Mouse (Mus musculus): Measurements from ENCODE around the gene Fry. TPM values are rescaled to one million over a fixed set of nuclear protein-coding genes. Genes with fewer than 3 reads are reported as not detected.
A peak's percentile ranks its signal among the peaks of the same experiment; 100 is the strongest.

Fry gene
- total RNA-seq, 2 experiments from 2014 or later, result 59.8 to 70.0 TPM

DNA sequence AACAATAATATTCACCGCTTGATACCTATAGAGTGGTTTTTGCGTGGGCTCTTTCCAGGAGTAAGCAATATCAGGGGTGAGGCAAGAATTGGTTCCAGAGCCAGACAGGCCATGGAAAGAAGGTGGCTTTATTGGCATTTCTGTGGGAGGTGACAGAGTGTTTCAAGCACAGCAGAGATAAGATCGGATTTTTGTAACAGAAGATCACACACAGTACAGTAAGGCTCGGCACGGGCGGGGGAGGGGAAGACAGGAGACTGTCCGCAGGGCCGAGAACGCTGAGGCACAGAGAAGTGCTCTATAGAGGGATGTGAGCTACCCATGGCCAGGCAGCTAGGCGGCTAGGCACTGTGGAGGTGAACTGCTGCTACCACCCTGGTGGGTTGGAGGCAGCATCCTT is 53.1 kb downstream of the Fry start:
- DNase-seq (ENCODE audit: low spot score), result no peak

DNA sequence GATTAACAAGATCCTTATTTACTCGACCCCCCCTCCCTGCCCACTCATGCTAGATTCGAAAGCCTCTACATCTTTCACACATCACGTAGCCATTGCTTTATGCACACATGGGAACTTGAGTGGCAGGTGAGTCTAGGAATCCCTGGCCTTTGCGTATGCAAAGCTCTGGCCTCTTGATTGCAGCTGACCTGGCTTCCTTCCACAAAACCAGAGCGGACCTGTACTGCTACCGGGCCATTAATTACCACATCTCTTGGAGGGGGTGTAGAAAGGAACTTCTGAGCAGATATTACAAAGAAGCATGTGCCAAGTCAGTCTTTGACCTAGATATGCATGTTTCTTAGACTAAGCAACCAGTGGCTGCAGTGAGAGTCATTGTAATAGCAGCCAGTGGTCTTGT is 55.4 kb downstream of the Fry start:
- no peak for DNase-seq (ENCODE audit: low spot score)

DNA sequence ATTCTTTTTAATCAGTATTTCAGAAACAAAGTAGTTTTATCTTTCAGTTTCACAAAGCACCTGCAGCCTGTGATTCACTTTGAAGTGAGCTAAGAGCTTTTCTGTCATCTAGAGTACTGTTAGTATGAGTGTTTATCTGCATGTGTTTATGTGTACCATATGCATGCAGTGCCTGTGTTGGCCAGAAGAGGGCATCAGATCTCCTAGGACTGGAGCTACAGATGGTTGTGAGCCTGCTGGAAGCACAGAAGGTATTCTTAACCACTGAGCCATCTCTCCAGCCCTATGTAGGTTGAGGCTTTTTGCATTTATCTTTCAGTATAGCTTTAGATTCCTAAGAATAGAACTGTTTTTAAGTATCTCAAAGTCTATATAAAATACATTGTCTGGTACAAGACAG is 56.5 kb downstream of the Fry start:
- DNase-seq (ENCODE audit: low spot score), result no peak

DNA sequence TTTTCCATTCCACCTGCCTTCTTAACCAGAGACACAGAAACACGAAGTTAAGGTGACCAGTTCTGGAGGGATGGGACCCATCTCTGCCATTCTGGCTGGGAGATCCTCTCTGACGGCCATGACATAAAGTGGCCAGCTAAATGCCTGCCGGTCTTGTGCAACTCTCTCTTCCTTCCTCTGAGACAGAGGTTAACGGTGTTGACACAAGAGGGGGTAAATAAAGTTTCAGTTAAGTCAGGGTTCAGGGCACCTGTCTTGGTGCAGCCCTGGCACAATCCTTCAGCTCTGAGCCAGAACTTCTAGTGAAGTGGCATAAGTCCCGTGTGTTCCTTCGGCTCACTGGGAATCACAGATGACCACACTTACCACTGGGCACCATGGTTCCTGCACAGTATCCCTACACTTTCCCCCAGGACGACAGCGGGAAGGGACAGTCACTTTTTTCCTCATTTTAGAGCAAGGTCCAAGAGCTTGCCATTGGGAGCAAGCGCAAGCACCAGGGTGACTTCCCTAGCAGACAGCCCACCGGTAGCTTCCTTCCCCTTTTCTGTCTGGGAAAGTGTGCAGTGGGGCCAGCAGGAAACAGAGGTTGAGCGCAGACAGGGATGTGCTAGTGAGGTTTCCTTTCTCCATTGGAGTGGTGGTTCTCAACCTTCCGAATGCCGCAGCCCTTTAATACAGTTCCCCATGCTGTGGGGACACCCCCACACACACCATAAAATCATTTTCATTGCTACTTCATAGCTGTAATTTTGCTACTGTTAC is 58.0 kb downstream of the Fry start:
- DNase-seq (ENCODE audit: low spot score), result no peak

DNA sequence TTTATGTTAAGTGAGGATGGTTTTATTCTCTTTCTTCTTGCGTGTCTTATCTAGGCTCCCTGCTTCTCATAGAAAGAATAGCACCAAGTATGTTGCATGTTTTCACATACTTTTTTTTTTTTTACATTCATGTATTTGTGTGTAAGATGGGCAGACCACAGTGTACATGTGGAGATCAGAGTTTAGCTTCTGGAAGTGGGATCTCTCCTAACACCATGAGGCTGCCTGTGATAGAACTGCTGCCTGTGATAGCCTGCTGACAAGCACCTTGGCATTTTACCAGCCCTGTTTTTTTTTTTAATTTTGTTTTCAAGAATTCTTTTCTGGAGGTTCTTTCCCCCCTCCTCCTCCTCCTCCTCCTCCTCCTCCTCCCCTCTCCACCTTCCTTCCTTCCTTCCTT is 59.3 kb downstream of the Fry start:
- DNase-seq (ENCODE audit: low spot score), result no peak

DNA sequence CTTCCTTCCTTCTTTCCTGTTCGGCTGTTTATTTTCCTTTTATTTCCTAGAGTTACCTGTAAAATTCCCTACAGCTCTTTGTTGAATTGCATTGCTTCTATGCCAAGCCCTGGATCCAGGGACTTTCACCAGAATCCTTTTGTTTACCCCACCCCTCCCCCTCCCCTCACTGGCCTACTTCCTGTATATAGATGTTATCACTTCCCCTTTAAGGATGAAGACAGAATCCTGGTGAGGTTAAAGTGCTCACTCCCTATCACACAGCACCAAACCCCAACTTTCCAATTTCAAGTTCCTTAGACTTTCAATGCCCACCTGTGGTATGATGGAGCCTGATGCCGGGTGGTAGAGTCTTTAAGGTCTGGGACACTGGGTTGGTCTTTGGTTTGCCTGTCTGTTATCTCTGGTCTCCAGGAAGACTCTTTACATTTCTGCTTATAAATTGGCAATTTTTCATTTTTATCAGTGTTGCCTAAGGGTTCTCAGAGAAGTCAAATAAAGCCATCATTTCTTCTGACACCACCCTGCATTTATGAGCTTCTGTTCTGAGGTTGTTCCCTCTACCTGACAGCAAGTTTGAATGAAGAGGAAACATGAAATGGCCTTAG is 59.9 kb downstream of the Fry start:
- no peak for DNase-seq (ENCODE audit: low spot score)

DNA sequence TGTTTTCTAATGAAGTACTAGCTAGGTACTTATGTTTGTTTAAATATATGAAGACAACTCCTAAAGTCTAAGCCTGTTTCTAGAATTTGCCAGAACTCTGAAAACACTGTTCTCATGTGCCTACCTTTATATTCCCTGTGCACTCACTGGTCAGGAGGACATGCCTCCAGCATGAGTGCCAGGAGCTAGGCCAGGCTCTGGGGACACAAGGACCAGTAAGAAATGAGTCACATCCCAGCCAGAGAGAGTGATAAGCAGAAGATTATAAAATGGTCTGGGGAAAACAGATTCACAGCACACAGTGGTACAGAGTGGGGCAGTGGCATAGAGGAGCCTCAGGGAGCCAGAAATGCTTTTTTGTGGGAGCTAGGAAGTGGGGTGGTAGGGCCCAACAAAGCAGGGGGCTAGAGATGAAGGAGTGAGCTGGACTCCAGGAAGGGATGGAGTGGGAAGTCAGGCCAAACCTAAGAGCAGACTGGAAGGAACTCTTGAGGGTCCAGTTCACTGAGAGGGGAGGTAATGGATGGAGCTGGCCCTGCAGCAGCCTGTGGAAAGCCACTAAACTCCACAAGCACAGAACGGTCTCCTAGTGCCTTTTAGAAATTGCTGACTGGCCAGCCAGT is 62.7 kb downstream of the Fry start:
- no peak for DNase-seq (ENCODE audit: low spot score)

DNA sequence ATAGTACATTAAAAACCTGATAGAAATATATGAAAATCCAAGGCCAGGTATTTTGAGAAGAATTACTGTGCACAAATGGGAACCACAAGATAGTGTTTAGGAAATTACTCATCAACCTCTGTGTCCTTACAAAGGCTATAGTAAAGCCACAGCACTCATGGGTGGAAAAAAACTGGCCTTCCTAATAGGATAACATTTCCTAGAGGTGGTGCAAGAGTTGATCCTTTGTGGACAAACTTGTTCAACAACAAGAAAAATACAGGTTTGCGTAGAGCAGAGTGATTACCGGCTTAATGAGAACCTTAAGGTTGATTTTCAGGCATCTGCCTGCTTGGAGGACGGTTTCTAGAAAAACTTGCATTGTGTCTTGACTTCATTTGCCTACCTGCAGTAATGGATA is 66.5 kb downstream of the Fry start:
- DNase-seq (ENCODE audit: low spot score), result no peak

DNA sequence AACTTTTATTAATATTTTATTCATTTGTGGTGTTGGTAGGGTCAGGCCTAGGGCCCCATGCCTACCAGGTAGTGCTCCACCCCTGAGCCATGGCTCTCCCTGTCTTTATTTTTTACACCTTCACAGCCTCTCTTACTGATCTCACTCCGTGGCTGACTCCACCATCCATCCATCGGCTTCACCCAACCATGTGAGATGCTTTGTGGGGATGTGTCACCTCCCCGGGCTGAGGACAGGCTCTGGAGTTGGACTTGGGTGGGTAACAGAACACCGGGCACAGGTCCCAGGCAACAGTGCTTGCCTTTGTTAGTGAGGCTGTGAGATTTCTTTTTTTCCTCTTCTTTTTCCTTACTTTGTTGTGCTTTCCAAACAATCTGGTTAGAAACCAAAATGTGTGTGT is 67.7 kb downstream of the Fry start:
- no peak for DNase-seq (ENCODE audit: low spot score)

DNA sequence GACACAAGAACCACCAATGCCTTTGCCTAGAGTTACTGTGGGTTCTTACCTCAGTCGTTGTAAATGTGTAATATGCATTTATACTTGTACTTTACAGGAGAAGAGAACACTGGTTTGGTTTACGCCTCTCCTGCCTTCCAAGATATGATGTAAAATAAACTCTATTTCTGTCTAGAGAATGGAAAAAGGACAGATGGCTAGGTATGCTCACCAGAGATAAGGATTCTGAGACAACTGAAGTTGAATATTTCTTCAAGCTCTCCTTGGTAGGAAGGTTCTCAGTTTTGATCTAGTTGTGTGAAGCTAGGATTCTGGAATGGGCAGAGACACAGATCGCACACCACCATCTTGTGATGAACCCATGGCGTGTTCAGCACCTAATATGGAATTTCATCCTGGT is 68.2 kb downstream of the Fry start:
- DNase-seq (ENCODE audit: low spot score), result no peak

DNA sequence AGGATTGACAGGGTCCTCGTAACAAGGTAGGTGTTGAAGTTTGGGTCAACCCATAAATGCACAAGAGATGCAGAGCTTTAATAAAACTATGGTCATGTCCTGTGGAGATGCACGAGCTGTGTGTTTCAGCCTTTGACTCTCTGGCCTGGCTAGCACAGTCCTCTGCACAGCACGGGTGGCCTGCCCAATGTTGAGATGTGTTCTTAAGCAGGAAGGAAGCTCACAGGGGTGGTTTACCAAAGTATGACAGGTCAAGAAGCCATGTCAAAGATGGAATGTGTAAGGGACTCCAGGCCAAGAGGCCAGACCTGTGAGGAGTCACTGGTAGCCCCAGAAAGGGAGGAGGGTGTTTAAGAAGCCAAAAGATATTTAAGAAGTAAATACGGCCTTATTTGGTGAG is 69.6 kb downstream of the Fry start:
- no peak for DNase-seq (ENCODE audit: low spot score)

DNA sequence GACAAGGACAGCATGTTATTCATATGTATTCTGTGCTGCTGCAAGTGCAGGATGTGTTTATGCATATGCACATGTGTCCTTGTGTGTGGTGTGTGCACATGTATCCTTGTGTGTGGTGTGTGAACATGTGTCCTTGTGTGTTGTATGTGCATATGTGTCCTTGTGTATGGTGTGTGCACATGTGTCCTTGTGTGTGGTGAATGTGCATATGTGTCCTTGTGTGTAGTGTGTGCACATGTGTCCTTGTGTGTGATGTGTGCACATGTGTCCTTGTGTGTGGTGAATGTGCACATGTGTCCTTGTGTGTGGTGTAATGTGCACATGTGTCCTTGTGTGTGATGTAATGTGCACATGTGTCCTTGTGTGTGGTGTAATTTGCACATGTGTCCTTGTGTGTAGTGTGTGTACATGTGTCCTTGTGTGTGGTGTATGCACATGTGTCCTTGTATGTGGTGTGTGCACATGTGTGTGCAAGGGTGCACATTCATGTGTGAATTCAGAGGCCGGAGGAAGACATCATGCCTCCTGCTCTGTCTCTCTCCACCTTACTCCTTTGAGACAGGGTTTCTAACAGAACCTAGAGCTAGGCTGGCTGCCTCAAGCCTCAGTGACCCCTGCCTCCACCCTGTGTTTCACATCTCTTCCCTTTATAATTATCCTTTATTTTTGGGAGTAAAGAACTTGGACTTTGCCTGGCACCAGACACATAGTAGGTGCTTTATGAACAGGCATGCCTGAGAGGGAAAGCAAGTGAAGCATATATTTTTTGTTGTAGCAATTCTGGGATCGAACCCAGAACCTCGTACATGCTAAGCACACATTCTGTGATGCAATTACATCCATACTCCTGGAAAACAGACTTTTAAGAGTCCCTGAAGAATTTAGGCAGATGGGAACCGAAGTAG is 72.3 kb downstream of the Fry start:
- DNase-seq (ENCODE audit: low spot score), result no peak

DNA sequence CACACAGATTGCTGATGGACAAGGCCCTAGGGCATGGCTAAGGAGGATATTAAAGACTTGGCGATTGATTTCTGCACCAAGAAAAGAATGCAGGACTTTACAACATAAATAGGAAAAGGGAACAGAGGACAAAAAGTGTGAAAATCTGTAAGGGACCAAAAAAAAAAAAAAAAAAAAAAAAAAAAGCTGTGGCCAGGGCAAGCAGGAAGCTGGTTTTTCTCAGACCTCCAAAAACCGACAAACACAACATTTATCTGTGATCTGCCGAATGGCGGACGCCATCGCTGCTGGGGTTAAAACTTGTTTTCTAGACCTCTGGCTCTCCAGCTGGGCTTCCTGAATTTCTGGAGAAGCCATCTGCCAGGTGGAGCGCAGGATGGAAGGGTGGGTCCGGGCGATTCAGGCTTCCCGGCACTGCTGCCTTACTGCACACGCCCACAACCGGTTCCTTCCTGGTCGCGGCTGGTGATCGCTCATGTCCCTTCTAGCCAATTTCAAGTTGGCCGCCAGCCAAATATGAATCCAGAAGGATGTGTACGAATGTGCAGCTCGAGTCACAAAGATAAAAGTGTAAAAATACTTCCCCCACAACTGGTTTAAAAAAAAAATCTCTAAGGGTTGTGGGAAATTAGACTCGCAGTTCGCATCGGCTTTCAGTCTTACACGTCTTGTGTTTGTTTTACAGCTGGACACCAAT is 77.2 kb downstream of the Fry start:
- DNase-seq (ENCODE audit: low spot score), result peak; percentile 72

DNA sequence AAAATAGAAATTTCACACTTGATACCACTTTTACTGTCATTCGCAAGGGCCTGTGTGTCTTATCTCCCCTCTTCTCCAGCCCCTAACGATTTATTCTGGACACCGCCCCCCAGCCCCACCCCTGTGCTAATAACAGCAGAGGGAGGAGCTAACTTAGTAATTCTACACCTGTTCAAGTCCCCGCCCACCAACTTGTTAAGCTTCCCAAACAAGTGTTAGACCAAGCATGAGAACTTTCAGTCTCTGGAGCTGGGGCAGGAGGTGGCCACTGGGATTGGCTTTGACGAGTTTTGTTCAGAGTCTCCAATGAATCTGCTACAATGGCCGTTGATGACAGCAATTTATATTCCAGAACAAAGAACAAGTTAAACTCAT is 77.8 kb downstream of the Fry start:
- DNase-seq (ENCODE audit: low spot score), result peak; percentile 38

DNA sequence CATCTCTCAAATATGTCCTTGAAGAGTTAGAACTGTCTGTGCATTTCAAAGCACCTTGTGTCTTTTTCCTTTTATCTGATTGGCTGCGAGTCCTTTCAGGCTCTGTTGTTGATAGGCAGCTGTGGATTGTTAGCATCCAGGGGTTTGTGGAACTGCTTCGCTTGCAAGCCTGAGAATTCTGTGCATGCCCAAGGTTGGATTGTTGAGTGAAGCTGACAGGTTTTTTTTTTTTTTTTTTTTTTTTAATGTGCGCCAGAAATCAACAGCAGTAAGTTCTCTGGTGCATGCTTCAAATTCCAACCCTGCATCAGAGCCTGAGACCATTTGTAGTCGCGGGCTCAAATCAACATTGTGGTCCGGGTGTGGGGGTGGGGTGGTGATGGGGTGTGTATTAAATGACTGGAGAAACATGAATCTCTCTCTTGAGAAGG is 78.5 kb downstream of the Fry start:
- no peak for DNase-seq (ENCODE audit: low spot score)

DNA sequence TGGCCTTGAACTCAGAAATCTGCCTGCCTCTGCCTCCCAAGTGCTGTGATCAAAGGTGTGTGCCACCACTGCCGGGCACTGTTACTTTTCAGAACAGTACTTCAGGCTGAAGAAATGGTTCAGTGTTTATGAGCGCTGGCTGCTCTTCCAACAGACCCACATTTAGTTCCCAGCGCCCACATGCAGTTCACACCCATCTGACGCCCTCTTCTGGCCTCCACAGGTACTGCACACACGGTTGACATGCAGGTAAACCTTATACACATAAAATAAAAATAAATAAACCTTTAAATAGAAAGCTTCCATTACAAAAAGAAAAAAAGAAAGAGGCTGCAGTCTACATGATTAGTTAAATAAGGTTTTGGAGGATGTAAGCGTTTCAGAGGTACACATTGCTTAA is 88.3 kb downstream of the Fry start:
- no peak for DNase-seq (ENCODE audit: low spot score)

DNA sequence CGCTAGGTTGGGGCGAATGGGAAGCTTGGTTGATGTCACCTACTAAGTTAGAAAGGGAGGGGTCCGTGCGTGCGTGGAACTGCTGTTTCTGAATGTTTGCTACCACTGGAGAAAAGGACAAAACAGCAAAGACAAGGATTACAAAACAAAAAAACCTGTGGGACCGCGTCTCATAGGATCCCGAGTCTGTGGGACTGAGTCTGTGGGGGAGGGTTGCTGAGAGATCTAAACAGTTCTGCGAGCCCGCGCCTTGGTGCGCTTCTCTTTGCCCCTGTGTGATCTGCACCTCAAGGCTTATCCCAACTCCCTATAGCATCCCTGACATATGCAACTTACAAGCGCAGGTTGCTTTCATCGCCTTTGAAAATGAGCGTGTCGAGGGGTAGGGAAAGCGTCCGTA is 89.2 kb downstream of the Fry start:
- no peak for DNase-seq (ENCODE audit: low spot score)

DNA sequence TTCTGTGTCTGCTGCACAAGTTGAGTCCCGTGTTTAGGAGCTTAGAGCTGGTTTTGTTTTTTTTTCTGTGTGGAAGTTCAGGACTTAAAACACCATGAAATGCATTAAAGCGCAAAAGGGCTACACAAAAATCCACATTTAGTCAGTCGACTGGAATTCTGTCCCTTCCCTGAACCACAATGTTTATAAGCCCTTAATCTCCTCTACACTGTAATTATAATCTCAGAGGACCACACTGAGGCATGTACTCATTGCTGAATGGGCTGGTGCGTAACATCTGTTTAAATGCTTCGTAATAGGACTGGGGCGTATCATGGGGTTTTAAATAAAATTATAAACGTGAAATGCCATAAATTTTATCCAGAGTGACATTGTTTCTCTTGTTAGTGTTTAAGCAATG is 89.6 kb downstream of the Fry start:
- DNase-seq (ENCODE audit: low spot score), result no peak

DNA sequence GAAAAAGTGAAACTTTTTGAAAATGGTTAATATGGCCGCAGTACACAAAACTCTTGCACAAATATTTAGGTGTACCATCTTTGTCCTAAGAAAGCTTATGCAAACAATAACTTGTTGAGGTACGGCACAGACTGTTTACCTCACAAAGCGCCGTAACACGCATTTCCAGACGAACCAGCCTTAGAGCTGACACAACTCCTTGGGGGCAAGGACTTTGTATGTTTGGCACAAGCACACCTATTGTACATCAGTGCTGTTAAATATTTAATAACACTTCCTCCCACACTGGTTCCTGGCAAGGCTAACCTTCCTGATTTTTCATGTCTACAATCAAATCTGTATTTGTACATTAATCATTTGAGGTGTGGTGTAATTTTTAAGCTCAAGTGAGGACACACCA is 95.6 kb downstream of the Fry start:
- DNase-seq (ENCODE audit: low spot score), result no peak

DNA sequence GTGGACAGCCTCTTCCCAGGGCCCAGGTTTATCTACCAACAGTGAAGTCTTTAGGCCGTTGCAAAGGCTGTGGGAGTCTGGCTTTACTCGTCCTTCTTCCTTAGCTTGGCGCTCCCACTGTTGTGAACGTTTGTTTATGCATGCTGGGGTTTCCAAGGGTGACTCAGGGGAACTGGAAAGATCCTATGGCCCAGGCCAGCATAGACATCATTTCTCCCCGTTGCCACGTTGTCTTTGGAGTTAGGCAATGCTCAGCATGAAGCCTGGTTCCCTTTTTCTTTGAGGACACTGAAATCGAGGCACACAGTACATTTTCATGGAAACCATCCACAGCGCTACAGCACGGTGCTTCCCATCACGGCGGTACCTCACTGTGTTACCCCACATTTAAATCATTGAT is 97.6 kb downstream of the Fry start:
- DNase-seq (ENCODE audit: low spot score), result no peak

DNA sequence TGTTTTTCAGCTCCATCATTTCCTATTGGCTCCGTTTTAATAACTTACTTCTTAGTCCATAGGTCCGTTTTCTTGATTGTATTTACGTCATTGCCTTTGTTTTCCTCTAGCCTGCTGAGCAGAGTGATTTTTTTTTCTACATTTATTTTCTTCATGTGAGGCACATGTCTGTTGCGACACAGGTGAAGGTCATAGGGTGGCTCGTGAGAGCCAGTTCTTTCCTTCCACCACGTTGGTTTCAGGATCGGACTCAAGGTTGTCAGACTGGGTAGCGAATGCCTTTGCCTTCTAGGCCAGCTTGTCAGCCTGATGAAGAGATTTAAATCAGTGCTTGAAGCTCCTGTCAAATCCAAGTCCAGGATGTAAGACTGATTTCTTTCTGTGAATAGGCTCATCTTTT is 101.0 kb downstream of the Fry start:
- no peak for DNase-seq (ENCODE audit: low spot score)

DNA sequence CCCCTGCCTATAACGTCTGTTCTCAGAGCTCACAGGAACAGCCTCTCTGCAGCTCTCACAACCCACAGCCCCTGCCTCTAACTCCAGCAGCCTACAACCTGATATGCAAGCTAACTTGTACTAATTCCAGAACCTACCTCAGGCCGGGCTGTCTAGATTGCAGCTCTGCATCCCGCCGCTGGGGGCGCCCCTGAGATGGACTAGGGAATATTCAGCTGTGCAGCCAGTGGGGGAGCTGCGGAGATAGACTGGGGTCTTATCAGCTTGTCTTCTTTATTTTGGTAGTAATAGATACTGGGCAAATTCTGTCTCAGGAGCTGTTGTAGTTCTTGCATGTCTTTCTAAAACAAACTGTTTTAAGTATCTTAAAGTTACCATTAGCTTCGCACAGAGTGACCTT is 101.9 kb downstream of the Fry start:
- no peak for DNase-seq (ENCODE audit: low spot score)
